Mouse (Mus musculus): ENCODE measurements around the gene A730015C16Rik. TPM values are rescaled to one million over a fixed set of nuclear protein-coding genes. Genes with fewer than 3 reads are reported as not detected.

Gene A730015C16Rik
- 0.51 and 0.92 TPM in 2 replicates for polyA plus RNA-seq (2014; fragmentation: Nextera tagmentation; extraction: Ambion mirVana)

DNA sequence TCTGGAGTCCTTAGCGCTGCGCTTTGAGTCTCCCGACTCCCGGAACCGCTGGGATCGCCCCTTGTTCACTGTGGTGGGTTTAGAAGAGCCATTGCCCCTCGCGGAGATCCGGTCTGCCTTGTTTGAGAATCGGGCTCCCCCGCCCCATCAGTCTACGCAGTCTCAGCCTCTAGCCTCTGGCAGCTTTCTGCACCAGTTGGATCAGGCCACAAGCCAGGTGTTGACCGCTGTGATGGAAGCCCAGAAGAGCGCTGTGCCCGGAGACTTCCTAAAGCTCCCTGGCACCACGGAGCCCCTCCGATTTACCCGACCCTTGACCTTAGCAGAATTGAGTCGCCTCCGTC, at the start of gene A730015C16Rik:
TSS of gene A730015C16Rik (minus strand) at position 115 of the 344 bp plus-strand sequence.
- H3K36me3 ChIP-seq (ENCODE audit: control insufficient read depth, insufficient read depth, low read length), result 0 out of 2 replicates have a peak, but pooled peaks cover 2% of the 10 kb centered on the region
- no peaks in the 10 kb centered on the region for H3K9me3 ChIP-seq (ENCODE audit: control insufficient read depth, low read length)
- H3K27ac ChIP-seq (ENCODE audit: low read depth, low read length), result peak within 1 kb of the TSS; percentile 92
- peaks cover 14% of the 10 kb centered on the region; the same call in 1 of the 2 replicates for H3K4me1 ChIP-seq (replicated peaks; ENCODE audit: control insufficient read depth, insufficient read depth, low read length)
- DNase-seq (ENCODE audit: low spot score) (no peak), ATAC-seq (replicated peaks; ENCODE audit: low FRiP score) (peak; percentile 46; the same call in 1 of the 2 replicates)
- no peaks in the 10 kb centered on the region for H3K27me3 ChIP-seq (replicated peaks; ENCODE audit: control insufficient read depth, insufficient read depth, low read length)
- 7% methylated on average over 20 of the region's 20 CpGs for WGBS
- peak within 1 kb of the TSS; percentile 97 for H3K4me2 ChIP-seq
- peak within 1 kb of the TSS; percentile 94 for H3K9ac ChIP-seq (ENCODE audit: low read depth, low read length)
- peak within 1 kb of the TSS; percentile 97 for H3K4me3 ChIP-seq (ENCODE audit: low read depth, low read length)

- no peaks in the 10 kb centered on the region for H3K36me3 ChIP-seq (ENCODE audit: control insufficient read depth, insufficient read depth, low read length)
- ATAC-seq (replicated peaks; ENCODE audit: low FRiP score) (no peak), DNase-seq (ENCODE audit: low spot score) (no peak)
- H3K4me2 ChIP-seq, result no peak overlapping the region
- no peaks in the 10 kb centered on the region for H3K27me3 ChIP-seq (replicated peaks; ENCODE audit: control insufficient read depth, insufficient read depth, low read length)
- no peak overlapping the region for H3K4me3 ChIP-seq (ENCODE audit: low read depth, low read length)
- no peaks in the 10 kb centered on the region for H3K9me3 ChIP-seq (ENCODE audit: control insufficient read depth, low read length)
- H3K27ac ChIP-seq (ENCODE audit: low read depth, low read length), result no peak overlapping the region
- WGBS, result 86% methylated on average over 6 of the region's 6 CpGs
- H3K4me1 ChIP-seq (replicated peaks; ENCODE audit: control insufficient read depth, insufficient read depth, low read length), result no peaks in the 10 kb centered on the region
- H3K9ac ChIP-seq (ENCODE audit: low read depth, low read length), result no peak overlapping the region
Observed at GRCm38 (mm10) chr4:108890876-108891275, 42.5 kb upstream of the A730015C16Rik start.

- no peaks in the 10 kb centered on the region for H3K9me3 ChIP-seq (ENCODE audit: control insufficient read depth, low read length)
- no peak overlapping the region for H3K9ac ChIP-seq (ENCODE audit: low read depth, low read length)
- no peak overlapping the region for H3K4me2 ChIP-seq
- 79% methylated on average over 4 of the region's 4 CpGs for WGBS
- no peak overlapping the region for H3K27ac ChIP-seq (ENCODE audit: low read depth, low read length)
- ATAC-seq (replicated peaks; ENCODE audit: low FRiP score) (no peak), DNase-seq (ENCODE audit: low spot score) (no peak)
- no peaks in the 10 kb centered on the region for H3K4me1 ChIP-seq (replicated peaks; ENCODE audit: control insufficient read depth, insufficient read depth, low read length)
- H3K4me3 ChIP-seq (ENCODE audit: low read depth, low read length), result no peak overlapping the region
- no peaks in the 10 kb centered on the region for H3K36me3 ChIP-seq (ENCODE audit: control insufficient read depth, insufficient read depth, low read length)
- no peaks in the 10 kb centered on the region for H3K27me3 ChIP-seq (replicated peaks; ENCODE audit: control insufficient read depth, insufficient read depth, low read length)
Observed at GRCm38 (mm10) chr4:108887456-108887855, 39.0 kb upstream of the A730015C16Rik start.

DNA sequence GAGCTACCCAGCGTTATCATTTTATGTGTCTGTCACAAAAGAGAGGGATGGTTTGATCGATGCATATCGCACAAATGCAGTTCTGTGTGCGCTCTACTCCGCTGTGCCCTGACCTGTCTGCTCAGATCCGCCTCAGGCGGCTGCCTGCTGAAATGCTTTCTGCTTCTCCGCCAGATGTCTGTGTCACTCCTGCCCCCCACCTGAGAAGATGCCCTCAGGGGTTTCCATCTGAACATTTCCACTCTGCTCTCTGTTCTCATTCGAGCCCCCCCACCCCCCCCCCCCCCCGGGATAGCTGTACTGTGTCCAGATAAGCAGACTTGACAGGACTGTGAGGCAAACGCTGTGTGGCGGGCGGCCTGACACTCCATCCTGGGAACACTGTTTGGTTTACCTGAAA, 35.4 kb upstream of the A730015C16Rik start:
- no peaks in the 10 kb centered on the region for H3K36me3 ChIP-seq (ENCODE audit: control insufficient read depth, insufficient read depth, low read length)
- H3K9me3 ChIP-seq (ENCODE audit: control insufficient read depth, low read length), result no peaks in the 10 kb centered on the region
- H3K4me3 ChIP-seq (ENCODE audit: low read depth, low read length), result no peak overlapping the region
- no peak overlapping the region for H3K9ac ChIP-seq (ENCODE audit: low read depth, low read length)
- no peak for DNase-seq (ENCODE audit: low spot score)
- H3K27me3 ChIP-seq (replicated peaks; ENCODE audit: control insufficient read depth, insufficient read depth, low read length), result peaks cover 8% of the 10 kb centered on the region
- H3K4me2 ChIP-seq, result no peak overlapping the region
- 49% methylated on average over 13 of the region's 13 CpGs for WGBS
- H3K27ac ChIP-seq (ENCODE audit: low read depth, low read length), result no peak overlapping the region
- no peak for ATAC-seq (replicated peaks; ENCODE audit: low FRiP score)
- peaks cover 3% of the 10 kb centered on the region for H3K4me1 ChIP-seq (replicated peaks; ENCODE audit: control insufficient read depth, insufficient read depth, low read length)

DNA sequence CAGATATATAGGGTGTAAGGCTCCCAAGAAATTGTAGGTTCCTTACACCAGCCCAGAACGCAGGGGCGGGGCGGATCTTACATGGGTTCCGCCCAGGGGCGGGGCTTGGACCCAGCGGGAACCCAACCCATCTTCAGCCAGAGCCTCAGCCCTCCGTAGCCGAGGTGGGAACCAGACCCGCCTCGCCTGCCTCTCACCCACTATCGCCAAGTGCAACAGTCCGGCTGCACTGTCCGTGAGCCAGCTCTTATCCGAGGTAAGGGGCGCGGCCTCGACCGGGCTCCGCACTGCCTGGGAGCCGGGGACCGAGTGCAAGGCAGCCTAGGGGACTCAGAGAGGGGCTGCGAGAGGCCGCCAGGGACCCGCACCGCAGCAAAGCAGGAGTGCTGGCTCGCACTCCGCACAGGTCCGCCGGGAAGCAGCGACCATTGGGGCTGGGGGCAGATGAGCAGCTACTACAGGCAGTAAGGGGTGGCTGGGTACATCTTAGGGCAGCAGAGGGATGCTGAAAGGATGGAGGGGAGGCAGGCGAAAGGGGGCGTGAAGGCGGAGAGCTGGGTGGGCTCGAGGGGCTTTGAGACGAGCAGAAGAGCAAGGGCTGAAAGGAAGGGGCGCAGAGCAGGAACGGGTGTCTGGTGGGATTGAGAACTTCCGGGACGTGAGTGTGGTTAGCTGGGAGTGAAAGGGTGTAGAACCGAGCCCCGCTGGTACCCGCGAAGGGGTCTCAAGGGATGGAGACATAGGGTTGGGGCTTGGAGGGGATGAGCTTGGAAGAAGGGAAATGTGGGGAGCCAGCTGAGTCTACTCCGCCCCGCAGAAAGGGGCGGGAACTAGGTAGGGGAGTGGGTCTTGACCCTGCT, 30.8 kb upstream of the A730015C16Rik start, which contains the start of gene Rab3b:
TSS of gene Rab3b (plus strand) at position 101 of the 860 bp plus-strand sequence.
- under 1% methylated on average over 46 of the region's 46 CpGs for WGBS
- H3K4me2 ChIP-seq, result peak within 1 kb of the TSS; percentile 99
- peaks cover 3% of the 10 kb centered on the region for H3K4me1 ChIP-seq (replicated peaks; ENCODE audit: control insufficient read depth, insufficient read depth, low read length)
- H3K27ac ChIP-seq (ENCODE audit: low read depth, low read length), result no peak within 1 kb of the TSS
- peak within 1 kb of the TSS; percentile 62 for H3K4me3 ChIP-seq (ENCODE audit: low read depth, low read length)
- DNase-seq (ENCODE audit: low spot score) (peak; percentile 76), ATAC-seq (replicated peaks; ENCODE audit: low FRiP score) (peak; percentile 95)
- H3K9me3 ChIP-seq (ENCODE audit: control insufficient read depth, low read length), result no peaks in the 10 kb centered on the region
- H3K27me3 ChIP-seq (replicated peaks; ENCODE audit: control insufficient read depth, insufficient read depth, low read length), result peaks cover 12% of the 10 kb centered on the region
- peak within 1 kb of the TSS; percentile 62 for H3K9ac ChIP-seq (ENCODE audit: low read depth, low read length)
- no peaks in the 10 kb centered on the region for H3K36me3 ChIP-seq (ENCODE audit: control insufficient read depth, insufficient read depth, low read length)

DNA sequence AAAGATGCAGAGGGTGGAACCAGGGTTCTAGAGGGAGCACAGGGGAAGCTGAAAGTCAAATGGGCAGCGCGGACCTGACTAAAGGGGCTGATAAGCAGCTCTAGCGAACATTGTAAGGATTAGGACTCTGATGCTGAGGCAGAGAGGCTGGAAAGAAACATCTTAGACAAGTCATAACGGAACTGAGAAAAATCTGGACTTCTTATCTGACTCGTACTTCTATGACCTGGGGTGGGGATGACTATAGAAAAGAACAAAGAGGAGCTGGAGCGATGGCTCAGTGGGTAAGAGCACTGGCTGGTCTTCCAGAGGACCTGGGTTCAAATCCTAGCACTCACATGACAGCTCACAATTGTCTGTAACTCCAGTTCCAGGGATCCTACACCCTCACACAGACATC, 29.5 kb upstream of the A730015C16Rik start:
- no peaks in the 10 kb centered on the region for H3K36me3 ChIP-seq (ENCODE audit: control insufficient read depth, insufficient read depth, low read length)
- H3K4me3 ChIP-seq (ENCODE audit: low read depth, low read length), result no peak overlapping the region
- H3K9ac ChIP-seq (ENCODE audit: low read depth, low read length), result no peak overlapping the region
- DNase-seq (ENCODE audit: low spot score) (no peak), ATAC-seq (replicated peaks; ENCODE audit: low FRiP score) (no peak)
- peaks cover 3% of the 10 kb centered on the region for H3K4me1 ChIP-seq (replicated peaks; ENCODE audit: control insufficient read depth, insufficient read depth, low read length)
- no peak overlapping the region for H3K27ac ChIP-seq (ENCODE audit: low read depth, low read length)
- peaks cover 12% of the 10 kb centered on the region for H3K27me3 ChIP-seq (replicated peaks; ENCODE audit: control insufficient read depth, insufficient read depth, low read length)
- H3K4me2 ChIP-seq, result no peak overlapping the region
- no peaks in the 10 kb centered on the region for H3K9me3 ChIP-seq (ENCODE audit: control insufficient read depth, low read length)
- 68% methylated on average over 6 of the region's 6 CpGs for WGBS

DNA sequence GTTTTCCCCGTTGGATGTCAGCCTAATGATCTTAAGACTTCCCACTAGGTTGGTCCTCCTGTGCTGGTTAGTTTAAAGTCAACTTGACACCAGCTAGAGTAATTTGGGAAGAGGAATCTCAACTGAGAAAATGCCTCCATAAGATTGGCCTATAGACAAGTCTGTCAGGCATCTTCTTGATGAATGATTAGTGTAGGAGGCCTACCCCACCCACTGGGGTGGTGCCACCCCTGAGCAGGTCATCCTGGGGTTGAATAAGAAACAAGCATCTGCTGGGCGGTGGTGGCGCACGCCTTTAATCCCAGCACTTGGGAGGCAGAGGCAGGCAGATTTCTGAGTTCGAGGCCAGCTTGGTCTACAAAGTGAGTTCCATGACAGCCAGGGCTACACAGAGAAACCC, 25.3 kb upstream of the A730015C16Rik start:
- WGBS, result 73% methylated on average over 5 of the region's 5 CpGs
- DNase-seq (ENCODE audit: low spot score), result no peak
- Histone ChIP-seq H3K4me1 (replicated peaks; ENCODE audit: control insufficient read depth, insufficient read depth, low read length) (no peaks in the 10 kb centered on the region), H3K9ac (ENCODE audit: low read depth, low read length) (no peak overlapping the region), H3K27me3 (replicated peaks; ENCODE audit: control insufficient read depth, insufficient read depth, low read length) (0 out of 2 replicates have a peak, but pooled peaks cover 4% of the 10 kb centered on the region), H3K36me3 (ENCODE audit: control insufficient read depth, insufficient read depth, low read length) (no peaks in the 10 kb centered on the region), H3K9me3 (ENCODE audit: control insufficient read depth, low read length) (no peaks in the 10 kb centered on the region), H3K27ac (ENCODE audit: low read depth, low read length) (no peak overlapping the region), H3K4me3 (ENCODE audit: low read depth, low read length) (no peak overlapping the region), H3K4me2 (no peak overlapping the region)
- no peak for ATAC-seq (replicated peaks; ENCODE audit: low FRiP score)

- no peak overlapping the region for H3K27ac ChIP-seq (ENCODE audit: low read depth, low read length)
- H3K27me3 ChIP-seq (replicated peaks; ENCODE audit: control insufficient read depth, insufficient read depth, low read length), result no peaks in the 10 kb centered on the region
- H3K4me1 ChIP-seq (replicated peaks; ENCODE audit: control insufficient read depth, insufficient read depth, low read length), result 0 out of 2 replicates have a peak, but pooled peaks cover 2% of the 10 kb centered on the region
- ATAC-seq (replicated peaks; ENCODE audit: low FRiP score) (peak; percentile 75), DNase-seq (ENCODE audit: low spot score) (peak; percentile 59)
- no peak overlapping the region for H3K4me3 ChIP-seq (ENCODE audit: low read depth, low read length)
- 36% methylated on average over 10 of the region's 10 CpGs for WGBS
- no peaks in the 10 kb centered on the region for H3K36me3 ChIP-seq (ENCODE audit: control insufficient read depth, insufficient read depth, low read length)
- H3K9me3 ChIP-seq (ENCODE audit: control insufficient read depth, low read length), result no peaks in the 10 kb centered on the region
- no peak overlapping the region for H3K4me2 ChIP-seq
- no peak overlapping the region for H3K9ac ChIP-seq (ENCODE audit: low read depth, low read length)
Observed at GRCm38 (mm10) chr4:108869730-108870374, 21.4 kb upstream of the A730015C16Rik start.

All from liver, embryonic 11.5 days (tissue).